Mouse (Mus musculus) adrenal gland, adult 2 months (tissue): ENCODE results near the gene A530084C06Rik. TPM values are rescaled to one million over a fixed set of nuclear protein-coding genes. Genes with fewer than 3 reads are reported as not detected.

Source experiments
- DNase-seq: peaks from one replicate; pipeline ENCODE4 v3.0.0; 2021
- polyA plus RNA-seq: library from polyadenylated mRNA; depleted of rRNA; stranded (reverse); fragments of >200 nt; gene quantifications from 2 replicates; pipeline ENCODE4 v1.2.3, GENCODE M21; 2012; rRNA removed
- total RNA-seq, 2 experiments: library from RNA; stranded (reverse); gene quantifications; 2 replicates each; pipeline ENCODE4 v1.2.3; 2021

Gene A530084C06Rik
- total and polyA plus RNA-seq, 3 experiments, result 0.04 TPM; not detected in 2

- no peak for DNase-seq
Measured at GRCm38 (mm10) chr13:31543021-31543420, 16.1 kb downstream of the A530084C06Rik start.

DNA sequence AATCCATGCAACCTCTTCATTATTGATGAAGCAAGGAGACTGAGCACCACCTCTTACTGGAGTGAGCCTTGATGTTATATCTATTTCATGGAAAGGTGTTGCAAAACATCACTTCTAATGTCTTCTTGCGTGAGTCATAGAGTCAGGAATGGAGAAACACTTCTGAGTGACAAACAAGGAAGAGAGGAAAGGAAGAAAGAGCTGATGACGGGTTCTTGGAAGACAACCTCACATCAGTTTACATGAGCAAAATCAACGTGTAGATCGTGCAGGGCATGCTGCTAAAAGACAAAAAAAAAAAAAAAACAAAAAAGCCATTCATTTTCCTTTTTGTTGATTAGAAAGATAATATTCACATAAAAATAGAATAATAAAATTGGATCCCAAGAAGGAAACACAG, 24.4 kb downstream of the A530084C06Rik start:
- no peak for DNase-seq

- DNase-seq, result no peak
Measured at GRCm38 (mm10) chr13:31531651-31532061, 27.5 kb downstream of the A530084C06Rik start.

DNA sequence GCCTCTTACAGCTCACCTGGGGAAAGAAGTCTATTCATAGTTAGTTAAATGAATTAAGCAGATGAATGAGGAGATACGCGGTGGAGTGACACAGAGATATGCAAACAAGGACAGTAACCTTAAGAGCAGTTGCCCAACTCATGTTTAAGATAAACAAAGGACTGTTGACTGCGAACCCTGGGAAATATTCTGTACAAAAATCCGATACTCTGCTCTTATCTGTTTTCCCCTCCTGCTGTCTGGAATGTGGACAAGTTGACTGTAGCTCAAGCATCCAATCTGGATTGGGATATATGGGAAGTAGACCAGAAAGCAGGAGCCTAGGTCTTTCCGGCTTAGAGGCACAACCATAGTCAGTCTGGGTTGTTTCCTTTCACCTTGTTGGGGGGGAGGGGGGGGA, 27.9 kb downstream of the A530084C06Rik start:
- DNase-seq, result no peak

GRCm38 (mm10) chr13:31524976-31525375, 34.2 kb downstream of the A530084C06Rik start:
- no peak for DNase-seq

DNA sequence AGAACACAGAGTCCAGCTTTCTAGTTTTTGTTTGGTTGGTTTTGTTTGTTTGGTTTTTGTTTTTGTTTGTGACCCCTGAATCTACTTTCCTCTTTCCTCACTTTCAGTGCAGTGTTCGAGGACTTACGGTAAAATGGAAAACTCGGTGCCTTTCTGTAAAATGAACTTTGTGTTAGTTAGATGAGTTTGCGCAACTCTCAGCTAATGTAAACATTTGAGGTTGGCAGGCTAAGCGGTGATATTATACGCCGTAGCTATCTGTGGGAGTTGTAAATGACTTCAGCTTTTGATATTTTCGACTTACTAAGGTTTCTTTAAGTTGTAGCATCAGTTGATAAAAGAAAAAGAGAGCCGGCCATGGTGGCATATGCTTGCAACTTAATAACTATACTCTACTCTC, 40.2 kb downstream of the A530084C06Rik start:
- DNase-seq, result no peak

- DNase-seq, result peak; percentile 81
Measured at GRCm38 (mm10) chr13:31518411-31518886, 40.7 kb downstream of the A530084C06Rik start.

- no peak for DNase-seq
Measured at GRCm38 (mm10) chr13:31515261-31515660, 43.9 kb downstream of the A530084C06Rik start.

GRCm38 (mm10) chr13:31506494-31507167, 52.5 kb downstream of the A530084C06Rik start:
- no peak for DNase-seq

Other genes starting within 250 kb of the A530084C06Rik start
- gene Foxq1, start 3.2 kb downstream of the A530084C06Rik start, total RNA-seq, result under 1 TPM in 1 of 2 experiments, not detected in 1; 0.14 TPM
- gene Foxq1, start 3.2 kb downstream of the A530084C06Rik start, polyA plus RNA-seq, result 0.33 and 0.53 TPM in 2 replicates
- not detected for gene Foxf2, start 66.5 kb upstream of the A530084C06Rik start, total RNA-seq
- not detected in 2 replicates for gene Foxf2, start 66.5 kb upstream of the A530084C06Rik start, polyA plus RNA-seq
- 1 to 10 TPM; 6.6 to 7.3 TPM for gene Foxc1, start 247.3 kb upstream of the A530084C06Rik start, total RNA-seq
- gene Foxc1, start 247.3 kb upstream of the A530084C06Rik start, polyA plus RNA-seq, result 10.9 and 11.3 TPM in 2 replicates